Mouse (Mus musculus) limb, embryonic 15.5 days (tissue): ENCODE measurements around the gene Ints7. TPM values are rescaled to one million over a fixed set of nuclear protein-coding genes. Genes with fewer than 3 reads are reported as not detected.
A peak's percentile ranks its signal among the peaks of the same experiment; 100 is the strongest.

Experiments
- ATAC-seq: fragments of 200-750 bp; cut with Nextera tagmentation; 2 replicates; pipeline ENCODE4 v1.8.0; 2017; ENCODE audit warnings: low read depth, moderate TSS enrichment; ENCODE audit not compliant: insufficient number of reproducible peaks, low FRiP score, low TSS enrichment
- H3K27ac ChIP-seq: fragments of 300-500 bp; sonication (generic); 2 replicates; pipeline ENCODE4 v1.5.1; 2015; ENCODE audit warnings: moderate library complexity, mild to moderate bottlenecking, inconsistent platforms
- H3K27me3 ChIP-seq: fragments of 300-500 bp; sonication (generic); 2 replicates; pipeline ENCODE4 v1.6.1; 2015; ENCODE audit warnings: inconsistent platforms
- H3K36me3 ChIP-seq: fragments of 300-500 bp; sonication (generic); 2 replicates; pipeline ENCODE4 v1.6.1; 2015; ENCODE audit warnings: inconsistent platforms
- H3K4me1 ChIP-seq: fragments of 300-500 bp; sonication (generic); 2 replicates; pipeline ENCODE4 v1.6.1; 2015; ENCODE audit warnings: inconsistent platforms
- H3K4me2 ChIP-seq: fragments of 300-500 bp; sonication (generic); 2 replicates; pipeline ENCODE4 v1.6.1; 2015; ENCODE audit warnings: mild to moderate bottlenecking, inconsistent platforms
- H3K4me3 ChIP-seq: fragments of 300-500 bp; sonication (generic); 2 replicates; pipeline ENCODE4 v1.5.1; 2015; ENCODE audit warnings: mild to moderate bottlenecking, inconsistent platforms
- H3K9ac ChIP-seq: fragments of 300-500 bp; sonication (generic); 2 replicates; pipeline ENCODE4 v1.6.1; 2015; ENCODE audit warnings: inconsistent platforms
- H3K9me3 ChIP-seq: fragments of 300-500 bp; sonication (generic); 2 replicates; pipeline ENCODE4 v1.6.1; 2016; ENCODE audit warnings: inconsistent platforms
- WGBS: fragments of 180-500 bp; shearing (Covaris S2); methylation state at CpG from one replicate; pipeline ENCODE4 v1.1.7; 2015; 5-methylcytosine and 5-hydroxymethylcytosine counted together
- polyA plus RNA-seq: library from polyadenylated mRNA; unstranded; fragments of >200 nt; fragmentation: Nextera tagmentation; extraction: Ambion mirVana; gene quantifications from 2 replicates; pipeline ENCODE4 v1.2.1, GENCODE M21; 2015

Ints7 gene
- polyA plus RNA-seq, 1 experiment from 2014 or later, result 44.6 TPM

- H3K4me3 ChIP-seq, result no peak overlapping the region
- WGBS, result 35% methylated on average over 9 of the region's 9 CpGs
- H3K9me3 ChIP-seq, result no peaks in the 10 kb centered on the region
- H3K27me3 ChIP-seq, result no peaks in the 10 kb centered on the region
- peak overlapping the region; percentile 38; the same call in 1 of the 2 replicates for H3K27ac ChIP-seq
- no peak overlapping the region for H3K9ac ChIP-seq
- peaks cover 6% of the 10 kb centered on the region; the same call in 1 of the 2 replicates for H3K4me1 ChIP-seq
- peak; percentile 75 for ATAC-seq
- H3K4me2 ChIP-seq, result no peak overlapping the region
- H3K36me3 ChIP-seq, result no peaks in the 10 kb centered on the region
Observed at GRCm38 (mm10) chr1:191668030-191668429, 92.6 kb downstream of the Ints7 start.

Other genes starting within 250 kb of the Ints7 start
- gene Tmem206, start 249.7 kb upstream of the Ints7 start, polyA plus RNA-seq, result 17.8 and 18.5 TPM in 2 replicates
- 19.0 and 20.6 TPM in 2 replicates for gene Ppp2r5a, start 172.4 kb upstream of the Ints7 start, polyA plus RNA-seq
- gene Dtl, start 92 bp upstream of the Ints7 start, polyA plus RNA-seq, result 44.0 and 47.7 TPM in 2 replicates
- 20.9 and 23.0 TPM in 2 replicates for gene Lpgat1, start 142.2 kb downstream of the Ints7 start, polyA plus RNA-seq
- gene Nek2, start 245.8 kb downstream of the Ints7 start, polyA plus RNA-seq, result 24.2 and 25.4 TPM in 2 replicates